Mouse (Mus musculus) layer of hippocampus, adult 2 months (tissue): ENCODE measurements around the gene Inhba. TPM values are rescaled to one million over a fixed set of nuclear protein-coding genes. Genes with fewer than 3 reads are reported as not detected.

Experiments used
- DNase-seq, 2 experiments: peaks; one replicate each; pipeline ENCODE4 v3.0.0; 2022; ENCODE audit warnings: low spot score in 2 of 2
- H3K27ac ChIP-seq: fragments of 200-600 bp; 2 replicates; pipeline ENCODE4 v1.8.1; 2022
- H3K4me3 ChIP-seq: fragments of 200-600 bp; 2 replicates; pipeline ENCODE4 v1.8.1; 2022; ENCODE audit warnings: mild to moderate bottlenecking
- CTCF ChIP-seq: fragments of 200-600 bp; conservative IDR thresholded peaks from 2 replicates; pipeline ENCODE4 v1.8.1; 2022; ENCODE audit warnings: antibody characterized with exemption, mild to moderate bottlenecking, moderate library complexity
- total RNA-seq, 2 experiments: library from RNA; stranded (reverse); gene quantifications; 2 replicates each; pipeline ENCODE4 v1.2.3; 2021

The Inhba gene
- total RNA-seq, 2 experiments from 2014 or later, result 11.7 to 11.8 TPM

DNA sequence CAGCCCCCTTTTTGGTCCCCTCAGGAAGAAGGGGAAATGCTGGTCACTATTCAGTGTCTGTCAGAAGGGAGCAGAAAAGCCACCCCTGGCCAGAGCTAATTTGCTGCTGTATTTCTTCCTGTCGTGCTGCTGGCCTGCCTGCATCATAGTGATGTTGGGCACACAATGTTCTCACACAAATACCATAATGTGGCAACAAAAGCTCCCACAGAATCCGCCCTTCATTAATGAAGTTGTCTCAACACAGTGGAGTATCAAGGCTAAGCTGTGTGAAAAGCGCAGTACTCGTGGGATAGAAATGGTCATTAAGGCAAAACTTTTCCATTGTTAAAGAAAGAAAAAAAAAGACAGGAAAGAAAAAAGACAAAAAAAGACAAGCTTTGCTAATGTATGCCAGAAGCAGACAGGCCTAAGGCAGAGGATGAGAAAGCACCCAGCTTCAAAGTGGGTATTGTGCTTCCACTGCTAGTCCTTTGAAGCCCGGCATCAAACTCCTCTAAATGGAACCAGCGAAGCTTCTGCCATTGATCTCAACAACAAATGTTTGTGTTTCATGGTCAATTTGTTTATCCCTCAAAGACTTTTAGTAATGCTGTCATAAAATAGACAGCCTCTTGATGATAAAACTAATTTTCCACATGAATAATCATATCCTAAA lies 21.4 kb downstream of the Inhba start:
- DNase-seq, result no peak
- no peak for TF ChIP-seq CTCF
- no peak overlapping the region for H3K4me3 ChIP-seq
- H3K27ac ChIP-seq, result no peak overlapping the region

- DNase-seq, result no peak
- H3K4me3 ChIP-seq, result no peak overlapping the region
- no peak overlapping the region for H3K27ac ChIP-seq
- TF ChIP-seq CTCF, result no peak
Observed at GRCm38 (mm10) chr13:16069079-16069478, 57.4 kb downstream of the Inhba start.

- Histone ChIP-seq H3K4me3 (no peak overlapping the region), H3K27ac (no peak overlapping the region)
- no peak for TF ChIP-seq CTCF
- DNase-seq, result no peak
Observed at GRCm38 (mm10) chr13:16077276-16077675, 65.6 kb downstream of the Inhba start.

- DNase-seq, result no peak
- TF ChIP-seq CTCF, result no peak
- no peak overlapping the region for H3K27ac ChIP-seq
- H3K4me3 ChIP-seq, result no peak overlapping the region
Observed at GRCm38 (mm10) chr13:16078216-16078731, 66.6 kb downstream of the Inhba start.

DNA sequence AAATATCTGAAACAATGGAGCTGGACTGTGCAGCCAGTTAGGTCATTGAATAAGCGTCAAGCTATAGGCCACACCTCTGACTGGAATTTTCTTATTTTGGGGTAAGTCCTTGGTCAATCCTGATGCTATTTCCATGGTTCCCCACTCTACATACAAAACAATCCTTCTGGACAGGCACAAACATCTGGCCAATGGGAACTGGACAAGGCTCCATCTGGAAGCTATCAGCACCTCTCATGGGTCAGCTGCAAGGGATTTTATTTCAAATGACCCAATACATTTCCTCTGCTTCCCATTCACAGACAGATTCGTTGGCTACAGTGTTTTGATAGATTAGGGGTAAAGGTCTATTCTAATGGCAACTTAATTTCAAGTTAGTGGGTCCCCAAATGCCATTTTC lies 68.6 kb downstream of the Inhba start:
- no peak for DNase-seq
- TF ChIP-seq CTCF, result no peak
- Histone ChIP-seq H3K4me3 (no peak overlapping the region), H3K27ac (no peak overlapping the region)
